Mouse (Mus musculus): ENCODE data around the gene Pnmt.

Pnmt gene

DNA sequence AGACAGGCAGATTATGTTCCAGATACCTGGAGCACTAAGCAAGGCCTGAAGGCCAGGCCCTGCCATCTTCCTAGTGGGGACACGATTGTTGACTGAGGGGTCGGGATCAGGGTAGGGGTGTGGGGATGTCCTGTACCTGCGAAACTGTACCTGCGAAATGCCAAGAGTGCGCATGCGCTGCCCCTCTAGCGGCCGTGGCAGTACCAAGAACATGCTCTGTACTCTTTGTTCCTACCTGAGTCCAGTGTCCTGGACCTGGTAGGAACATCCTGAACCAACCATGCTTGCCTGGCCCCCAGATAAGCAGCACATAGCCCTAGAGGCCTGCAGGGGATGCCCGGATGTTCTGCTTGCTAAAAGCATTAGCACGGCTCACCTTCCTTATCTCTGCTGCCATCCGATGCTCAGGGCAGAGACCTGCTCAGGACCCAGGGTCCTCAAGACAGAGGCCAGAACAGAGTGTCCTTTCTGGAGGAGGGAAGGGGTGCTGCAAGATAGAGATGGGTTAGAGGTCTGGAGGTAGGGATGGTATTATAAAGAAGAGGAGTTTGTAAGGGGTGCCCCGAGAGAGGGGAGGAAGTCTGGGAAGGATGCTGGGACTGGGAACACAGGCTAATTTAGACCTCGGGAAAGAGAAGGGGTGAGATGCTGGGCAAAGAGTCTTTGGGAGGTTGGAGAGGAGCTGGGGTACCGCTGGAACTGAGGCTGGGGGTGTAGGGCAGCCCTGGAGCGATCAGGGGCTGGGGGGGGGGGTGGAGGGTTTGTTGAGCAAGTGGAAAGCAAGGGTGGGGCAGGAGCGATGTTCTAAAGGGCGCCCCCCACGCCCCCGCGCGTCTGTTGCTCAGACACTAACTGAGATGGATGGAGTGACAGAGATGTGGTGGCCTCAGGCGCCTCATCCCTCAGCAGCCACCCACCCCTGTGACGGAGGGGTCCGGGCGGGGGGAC lies at the start of gene Pnmt:
Pnmt (plus strand) TSS at position 813 of the 948 bp plus-strand sequence.
- no peak for DNase-seq

DNA sequence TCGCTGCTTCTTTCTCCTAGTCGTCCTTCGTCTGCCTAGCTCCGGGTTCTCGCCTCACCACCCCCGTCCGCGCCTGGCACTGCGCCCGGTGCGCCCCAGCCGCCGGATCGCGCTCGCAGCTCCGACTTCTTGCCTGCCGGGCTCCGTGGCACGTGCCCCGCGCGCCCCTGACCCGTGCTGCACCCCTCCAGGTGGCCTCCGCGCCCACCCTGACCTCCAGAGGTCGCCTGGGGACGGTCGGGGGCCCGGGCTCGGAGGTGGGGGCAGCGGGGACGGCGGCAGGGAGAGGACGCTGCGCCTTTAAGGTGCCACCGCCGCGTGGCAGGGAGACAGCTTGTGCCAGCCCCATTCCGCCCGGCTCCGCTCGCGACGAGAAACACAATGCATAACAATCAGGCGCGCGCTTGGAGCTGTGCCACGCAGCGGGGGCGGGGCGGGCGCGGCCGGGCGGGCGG lies 47.7 kb upstream of the Pnmt start:
- DNase-seq: peak; percentile 90

DNA sequence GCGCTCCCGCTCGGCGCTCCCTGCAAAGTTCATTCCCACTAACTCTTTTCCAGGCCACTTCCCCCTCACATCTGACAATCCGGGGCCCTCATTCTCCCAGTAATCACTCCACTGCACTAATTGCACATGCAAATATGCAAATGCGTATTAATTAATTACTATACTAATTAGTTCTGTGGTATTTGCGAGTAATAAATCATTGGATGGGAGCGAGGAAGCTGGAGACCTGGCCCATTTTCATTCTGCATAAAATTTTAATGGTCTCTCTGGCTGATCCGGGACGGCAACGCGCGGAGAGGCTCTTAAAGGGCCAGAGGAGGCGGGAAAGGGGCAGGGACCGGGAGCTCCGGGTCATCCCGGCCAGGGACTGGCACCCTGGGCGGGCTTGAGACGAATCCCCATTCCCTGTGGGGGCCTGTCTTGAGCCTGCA lies 47.2 kb upstream of the Pnmt start:
- DNase-seq: peak; percentile 72

DNA sequence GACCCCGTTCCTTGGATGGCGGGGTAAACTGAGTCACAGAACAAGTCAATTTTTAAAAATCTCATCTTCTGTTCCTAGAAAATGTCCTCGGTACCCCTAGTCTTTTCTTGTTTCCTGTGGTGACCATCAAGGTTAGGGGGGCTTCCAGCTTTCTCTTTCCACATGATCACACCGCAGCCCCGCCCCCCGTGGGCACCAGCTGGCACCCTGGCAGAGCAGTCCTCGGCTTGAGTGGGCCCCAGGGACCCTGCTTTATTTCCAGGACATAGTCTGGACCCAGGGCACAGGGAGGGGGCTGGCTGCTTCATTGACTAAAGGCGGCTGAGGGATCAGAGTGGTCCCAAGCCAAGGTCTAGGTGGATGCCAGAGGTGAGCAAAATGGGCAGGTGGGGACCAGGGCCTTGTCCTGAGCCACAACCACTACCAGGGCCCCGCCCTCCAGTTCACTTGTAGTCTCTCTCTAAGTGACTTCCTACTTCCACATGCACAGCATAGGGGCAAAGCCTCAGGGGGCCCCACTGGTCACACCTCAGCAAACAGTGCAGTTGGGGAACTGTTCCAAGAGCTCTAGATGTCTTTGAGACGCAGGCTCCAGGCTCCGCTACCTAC lies 46.5 kb upstream of the Pnmt start:
- peak; percentile 70 for DNase-seq

DNA sequence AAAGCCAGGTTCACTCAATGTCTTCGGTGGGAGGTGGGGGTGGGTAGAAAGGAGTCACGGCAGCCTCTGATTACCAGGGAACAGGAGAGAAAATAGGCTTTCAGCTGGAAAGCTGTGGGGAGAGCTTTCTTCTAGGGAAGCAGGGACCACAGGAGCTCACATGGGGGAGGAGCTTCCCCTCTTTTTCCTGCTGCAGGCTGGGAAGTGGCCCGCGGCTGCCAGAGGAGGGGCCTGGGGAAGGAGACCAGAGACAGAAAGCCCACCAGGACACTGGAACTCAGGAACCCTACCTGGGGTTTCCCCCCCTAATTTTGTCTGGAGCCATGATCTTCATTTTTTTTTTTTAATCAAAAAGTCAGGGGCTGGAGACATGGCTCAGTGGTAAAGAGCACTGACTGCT lies 45.7 kb upstream of the Pnmt start:
- DNase-seq: peak; percentile 55

DNA sequence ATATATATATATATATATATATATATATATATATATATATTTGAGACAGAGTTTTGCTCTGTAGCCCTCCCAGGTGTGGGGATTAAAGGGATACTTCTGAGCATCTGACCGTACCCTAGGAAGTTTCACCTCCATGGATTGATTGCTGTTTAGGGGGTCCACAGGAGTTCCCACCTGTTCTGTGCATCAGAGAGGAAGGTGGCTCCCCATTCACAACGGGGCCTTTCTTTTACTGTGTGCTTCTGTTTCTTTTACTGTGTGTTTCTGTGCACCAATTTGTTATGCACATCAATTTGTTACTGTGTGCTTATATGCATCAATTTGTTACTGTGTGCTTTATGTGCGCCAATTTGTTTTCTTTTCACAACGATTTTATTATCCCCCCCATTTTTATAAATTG lies 45.1 kb upstream of the Pnmt start:
- peak; percentile 52 for DNase-seq

DNA sequence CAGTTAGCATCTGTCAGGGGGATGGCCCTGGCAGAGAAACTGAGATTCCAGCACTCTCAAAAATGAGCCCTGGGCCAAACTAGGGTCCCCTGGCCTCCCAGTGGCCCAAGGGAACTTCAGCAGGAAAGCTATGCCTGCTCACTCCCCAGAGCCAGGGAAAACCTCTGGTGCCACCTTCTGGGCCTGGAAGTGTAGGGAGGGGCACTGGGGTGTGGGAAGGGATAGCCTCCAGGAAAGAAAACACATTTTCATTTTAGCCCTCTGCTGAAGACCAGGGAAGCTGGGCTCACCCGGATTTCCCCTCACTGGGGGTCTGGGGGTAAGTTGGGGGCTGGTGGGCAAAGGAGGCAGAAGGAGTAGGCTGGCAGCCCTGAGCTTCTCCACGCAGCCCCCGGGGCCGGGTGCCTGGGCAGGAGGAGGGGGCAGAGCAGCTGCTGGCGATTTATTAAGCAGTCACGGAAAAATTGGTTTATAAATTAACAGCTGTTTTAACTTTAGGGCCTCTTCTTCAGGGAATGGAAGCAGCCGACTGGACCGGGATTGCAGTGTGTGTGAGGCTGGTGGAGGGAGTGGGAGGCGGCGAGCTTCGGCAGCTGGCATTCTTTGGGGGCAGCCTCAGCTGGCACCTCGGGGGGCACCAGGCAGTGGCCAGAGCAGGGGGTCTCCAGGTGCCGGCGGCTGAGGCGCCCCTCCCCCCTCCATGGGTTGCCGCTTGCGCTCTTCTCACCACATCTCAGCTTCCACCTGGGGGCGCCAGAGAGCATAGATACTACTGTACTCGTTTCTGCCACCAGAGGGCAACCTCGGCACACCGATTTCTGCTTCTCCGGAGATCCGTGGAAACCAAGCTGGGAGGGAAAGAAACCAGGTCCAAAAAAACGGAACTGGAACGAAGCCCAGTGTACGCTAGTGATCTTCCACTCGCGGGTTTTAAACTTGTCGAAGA lies 44.0 kb upstream of the Pnmt start:
- peak; percentile 98 for DNase-seq

DNA sequence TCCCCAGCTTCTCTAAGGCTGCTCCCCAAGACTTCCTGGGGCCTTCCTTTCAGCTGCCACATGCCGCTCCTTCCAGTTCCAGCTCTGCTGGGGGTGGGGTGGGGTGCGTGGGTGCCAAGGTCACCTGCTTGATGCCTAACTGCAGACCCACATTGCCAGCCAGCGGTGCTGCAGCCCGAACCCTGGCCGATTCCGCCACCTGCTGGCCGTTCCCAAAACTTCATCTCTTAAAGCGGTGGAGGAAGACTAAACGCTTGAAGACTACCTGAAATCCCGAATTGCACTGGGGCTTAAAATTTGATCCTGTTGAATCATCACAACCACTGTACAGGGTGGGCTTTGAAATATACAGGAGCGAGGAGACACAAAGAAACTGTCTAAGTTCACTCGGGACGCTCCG lies 41.0 kb upstream of the Pnmt start:
- peak; percentile 94 for DNase-seq

DNA sequence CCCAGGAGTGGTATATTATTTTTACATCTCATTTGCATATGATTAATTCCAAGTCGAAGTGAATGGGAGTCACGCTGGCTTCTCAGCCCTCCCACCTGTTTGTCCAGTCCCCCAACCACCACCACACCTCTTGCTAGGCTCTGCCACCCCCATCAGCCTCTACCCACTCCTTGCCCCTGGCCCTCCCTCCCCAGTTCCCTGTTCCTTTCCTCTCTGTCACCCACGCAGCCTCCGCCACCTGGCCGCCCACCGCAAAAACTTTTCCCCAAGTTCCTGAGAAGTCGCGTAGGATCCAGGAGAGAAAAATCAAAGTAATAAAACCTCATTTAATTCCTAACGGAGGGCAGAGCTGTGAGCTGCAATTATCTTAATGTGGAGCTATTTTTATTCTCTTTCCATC lies 40.1 kb upstream of the Pnmt start:
- no peak for DNase-seq

DNA sequence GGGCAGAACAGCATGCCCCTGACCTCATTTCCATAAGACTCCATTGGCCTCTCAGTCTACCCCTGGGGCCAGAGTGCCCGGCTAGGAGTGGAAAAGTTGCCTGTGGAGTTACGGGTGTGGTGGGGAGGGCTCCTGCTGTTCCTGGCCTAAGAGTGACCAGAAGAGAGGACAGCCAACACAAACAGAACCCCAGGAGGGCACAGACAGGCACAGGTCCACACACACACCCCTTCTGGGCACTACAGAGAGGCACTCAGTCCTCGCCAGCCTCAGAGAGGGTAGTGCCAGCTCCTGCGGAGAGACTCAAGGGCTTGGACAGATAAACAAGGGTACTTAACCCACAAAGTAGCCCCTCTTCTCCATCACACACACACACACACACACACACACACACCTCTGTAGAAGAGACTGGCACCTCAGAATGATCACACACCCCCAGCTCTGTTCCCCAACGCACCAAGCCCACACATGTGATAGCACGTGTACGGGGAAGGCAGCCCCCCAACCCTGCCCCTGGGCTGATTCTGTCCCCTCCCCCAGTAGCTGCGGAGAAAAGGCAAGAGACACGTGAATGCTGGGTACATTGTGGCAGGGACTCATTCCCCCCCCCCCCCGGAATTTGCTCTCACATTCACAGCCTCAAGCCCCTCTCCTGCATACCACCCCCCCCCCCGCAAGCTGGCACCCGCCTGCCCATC lies 38.7 kb upstream of the Pnmt start:
- peak; percentile 70 for DNase-seq

DNA sequence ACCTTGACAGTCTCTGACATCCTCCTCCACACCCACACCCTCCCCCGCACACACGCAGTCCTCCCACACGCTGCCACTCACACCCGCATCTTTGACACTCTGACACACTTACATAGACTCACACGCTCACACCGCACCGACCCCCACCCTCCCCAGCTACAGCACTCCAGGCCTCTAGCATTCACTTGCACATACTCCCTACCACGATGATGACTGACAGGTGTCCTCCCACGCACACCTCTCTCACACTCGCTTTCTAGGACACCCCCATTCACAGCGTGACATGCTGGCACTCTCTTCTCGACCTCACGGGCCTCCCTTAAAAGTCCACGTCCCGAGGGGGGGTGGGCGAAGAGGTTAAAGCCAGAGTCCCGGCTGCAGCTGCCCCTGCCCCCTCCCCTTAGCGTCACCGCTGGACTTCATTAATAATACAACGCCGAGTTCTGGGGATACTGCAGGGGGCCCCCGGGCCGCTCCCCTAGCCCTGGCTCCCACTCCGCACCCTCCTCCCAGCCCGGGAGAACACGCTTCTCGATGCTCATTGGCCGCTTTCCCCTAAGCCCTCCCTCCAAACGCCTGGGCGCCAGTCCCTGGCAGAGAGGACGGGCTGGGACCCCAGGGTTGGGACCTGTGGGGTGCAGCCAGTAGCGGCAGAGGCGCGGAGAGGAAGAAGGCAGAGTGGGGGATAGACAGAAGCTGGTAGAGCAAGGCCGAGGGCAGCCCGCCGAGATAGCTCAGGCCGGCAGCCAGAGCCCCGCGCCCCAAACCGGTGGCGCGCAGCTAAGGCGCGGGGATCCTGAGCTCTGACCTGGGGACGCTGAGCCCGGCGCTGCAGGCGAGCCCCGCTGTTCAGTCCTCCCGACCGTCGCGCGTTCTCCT lies 37.9 kb upstream of the Pnmt start, which contains the start of gene Ppp1r1b:
Ppp1r1b (plus strand) TSS at position 322 of the 879 bp plus-strand sequence.
- peak; percentile 77 for DNase-seq

DNA sequence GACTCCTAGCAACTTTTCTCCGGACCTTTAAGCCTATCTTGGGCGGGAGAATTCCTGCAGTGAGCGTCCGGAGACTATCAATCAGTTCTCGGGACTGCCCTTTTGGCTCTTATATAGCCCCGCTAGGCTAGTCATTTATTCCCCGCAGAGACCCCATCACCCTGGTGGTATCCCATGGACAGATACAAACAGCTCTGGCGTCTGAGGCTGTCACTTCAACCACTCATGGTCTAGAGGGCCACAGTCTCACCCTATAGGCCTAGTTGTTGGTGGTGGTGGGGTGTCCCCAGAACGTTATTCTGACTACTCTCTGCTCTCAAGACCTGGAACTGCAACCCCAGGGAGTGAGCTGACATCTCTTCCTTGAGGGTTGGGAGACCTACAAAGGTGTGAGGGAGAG lies 36.9 kb upstream of the Pnmt start:
- DNase-seq: no peak

DNA sequence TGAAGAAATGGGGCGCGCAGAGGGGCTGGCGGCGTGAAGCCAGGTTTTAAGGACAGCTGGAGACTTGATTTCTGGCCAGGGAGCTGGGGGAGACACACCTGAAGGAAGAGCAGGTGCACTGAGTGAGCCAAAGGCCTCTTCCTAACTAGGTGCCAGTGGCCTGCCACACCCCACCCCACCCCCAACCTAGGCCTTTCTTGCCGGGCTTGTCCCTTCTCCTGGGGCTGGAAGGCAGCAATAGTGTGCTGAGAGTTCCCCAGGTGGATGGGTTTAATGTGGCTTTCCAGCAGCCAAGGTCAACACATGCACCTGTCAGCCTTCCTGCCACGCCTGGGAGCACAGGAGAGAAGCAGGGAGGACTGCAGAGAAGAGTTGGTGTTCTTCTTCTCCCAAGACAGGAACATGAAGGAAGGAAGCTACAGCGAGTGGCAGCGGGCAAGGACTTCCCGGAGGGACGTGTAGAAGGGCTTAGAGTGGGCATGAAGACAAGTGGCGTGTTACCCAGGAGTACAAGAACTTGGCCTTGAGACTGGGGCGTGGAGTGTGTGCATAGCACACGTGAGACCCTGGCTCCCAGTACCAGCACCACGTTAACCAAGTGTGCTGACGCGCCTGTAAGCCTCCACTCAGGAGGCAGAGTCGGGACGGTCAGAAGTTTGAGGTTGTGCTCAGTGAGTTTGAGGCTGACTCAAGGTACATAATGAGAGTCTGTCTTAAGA lies 33.8 kb upstream of the Pnmt start:
- DNase-seq: no peak

DNA sequence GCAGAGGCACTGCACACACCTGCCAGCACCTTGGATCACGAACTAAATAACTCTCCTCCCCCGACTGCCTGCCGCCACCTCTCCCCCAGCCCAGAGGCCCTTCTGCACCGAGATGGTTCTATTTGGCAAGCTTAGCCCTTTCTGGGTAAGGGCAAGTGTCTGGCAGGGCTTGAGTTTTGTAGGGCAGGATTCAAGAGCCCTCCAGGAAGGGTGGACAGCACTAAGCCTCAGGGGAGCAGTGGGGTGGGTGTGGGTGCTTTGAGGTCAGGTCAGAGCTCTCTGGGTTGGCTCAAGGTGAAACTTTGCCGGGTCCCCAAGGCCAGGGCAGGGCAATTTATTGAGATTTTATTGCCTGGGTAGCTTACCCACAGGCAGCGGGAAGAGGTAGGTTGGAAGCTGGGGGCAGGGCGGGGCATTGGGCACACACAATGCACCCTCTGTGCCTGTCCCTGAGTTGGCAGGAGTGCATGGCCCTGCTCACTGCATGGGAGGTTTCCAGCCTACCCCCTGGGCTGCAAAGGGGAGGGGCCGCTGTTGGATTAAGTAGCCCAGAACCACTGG lies 32.5 kb upstream of the Pnmt start:
- DNase-seq: no peak

DNA sequence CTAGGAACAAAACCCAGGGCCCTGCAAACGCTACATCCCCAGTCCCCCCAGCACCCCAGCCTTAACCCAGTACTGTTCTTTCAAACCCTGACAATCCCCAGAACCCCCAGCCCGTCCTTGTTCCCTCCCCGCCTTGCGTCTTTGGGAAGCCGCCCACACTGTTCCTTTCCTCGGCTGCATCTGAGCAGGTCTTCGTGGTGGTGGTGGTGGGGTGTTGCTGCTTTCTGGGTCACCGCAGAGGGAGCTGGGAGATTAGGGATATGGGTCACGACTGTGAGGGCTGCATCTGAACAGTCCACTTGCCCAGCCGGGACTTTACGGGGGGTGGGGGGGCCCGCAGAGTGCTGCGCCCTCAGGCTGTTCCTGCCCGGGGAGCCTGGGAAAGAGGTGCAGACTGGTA lies 31.8 kb upstream of the Pnmt start:
- no peak for DNase-seq

DNA sequence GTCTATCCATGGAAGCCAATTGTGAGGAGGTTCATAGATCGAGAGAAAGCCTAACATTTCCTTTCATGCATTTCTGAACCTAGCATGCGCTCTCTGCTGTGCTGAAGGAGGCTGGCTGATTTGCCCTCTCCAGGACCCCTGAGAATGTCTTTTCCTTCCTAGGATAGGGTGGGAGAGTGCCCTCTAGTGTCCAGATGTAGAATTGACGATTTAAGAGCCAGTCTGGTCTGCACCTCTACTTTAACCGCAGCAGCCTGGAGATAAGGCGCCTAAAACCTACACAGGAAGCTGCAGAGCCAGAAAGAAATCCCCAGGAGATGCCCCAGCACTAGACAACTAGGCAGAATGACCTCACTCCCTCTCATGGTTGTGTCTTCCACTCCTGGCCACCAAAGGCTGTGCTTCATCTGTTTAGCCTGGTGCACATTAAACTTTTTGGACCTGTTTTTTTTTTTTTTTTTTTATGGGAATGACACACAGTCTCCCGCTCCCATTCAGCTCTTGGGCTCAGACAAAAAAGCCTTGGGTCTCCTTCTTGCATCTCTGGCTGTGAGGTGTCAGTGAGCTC lies 30.4 kb upstream of the Pnmt start:
- peak; percentile 79 for DNase-seq

DNA sequence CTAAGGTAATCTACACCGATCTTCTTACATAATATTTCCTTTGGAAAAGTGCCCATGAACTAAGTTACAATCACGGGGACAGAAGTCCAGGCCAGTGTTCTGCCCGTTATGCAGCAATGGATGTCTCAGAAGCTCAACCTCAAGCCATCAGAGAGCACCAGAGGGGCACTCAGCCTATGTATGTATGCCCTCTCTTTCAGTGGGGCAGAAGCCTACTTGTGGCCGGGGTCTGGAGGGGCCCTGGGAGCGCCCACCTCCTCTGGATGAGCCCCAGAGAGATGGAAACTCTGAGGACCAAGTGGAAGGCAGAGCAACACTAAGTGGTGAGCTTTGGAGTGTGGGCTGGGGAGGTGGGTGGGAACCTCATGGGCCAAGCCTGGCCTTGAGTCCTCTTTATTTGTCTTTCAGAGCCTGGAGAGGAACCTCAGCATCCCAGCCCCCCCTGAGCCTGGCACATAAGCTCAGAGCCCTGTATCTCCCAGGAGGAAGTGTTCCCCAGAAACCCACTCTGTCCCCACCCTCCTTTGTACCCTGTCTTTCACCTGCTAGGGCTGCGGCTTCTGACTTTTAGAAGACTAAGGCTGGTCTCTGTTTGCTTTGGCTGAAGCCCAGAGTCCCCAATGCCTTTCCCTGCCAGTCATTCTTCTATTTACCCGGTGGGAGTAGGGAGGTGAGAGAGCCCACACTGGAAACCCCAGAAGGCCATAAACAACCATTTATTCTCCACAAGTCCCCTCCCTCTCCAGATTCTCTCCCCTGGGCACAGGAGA lies 29.4 kb upstream of the Pnmt start:
- DNase-seq: no peak

DNA sequence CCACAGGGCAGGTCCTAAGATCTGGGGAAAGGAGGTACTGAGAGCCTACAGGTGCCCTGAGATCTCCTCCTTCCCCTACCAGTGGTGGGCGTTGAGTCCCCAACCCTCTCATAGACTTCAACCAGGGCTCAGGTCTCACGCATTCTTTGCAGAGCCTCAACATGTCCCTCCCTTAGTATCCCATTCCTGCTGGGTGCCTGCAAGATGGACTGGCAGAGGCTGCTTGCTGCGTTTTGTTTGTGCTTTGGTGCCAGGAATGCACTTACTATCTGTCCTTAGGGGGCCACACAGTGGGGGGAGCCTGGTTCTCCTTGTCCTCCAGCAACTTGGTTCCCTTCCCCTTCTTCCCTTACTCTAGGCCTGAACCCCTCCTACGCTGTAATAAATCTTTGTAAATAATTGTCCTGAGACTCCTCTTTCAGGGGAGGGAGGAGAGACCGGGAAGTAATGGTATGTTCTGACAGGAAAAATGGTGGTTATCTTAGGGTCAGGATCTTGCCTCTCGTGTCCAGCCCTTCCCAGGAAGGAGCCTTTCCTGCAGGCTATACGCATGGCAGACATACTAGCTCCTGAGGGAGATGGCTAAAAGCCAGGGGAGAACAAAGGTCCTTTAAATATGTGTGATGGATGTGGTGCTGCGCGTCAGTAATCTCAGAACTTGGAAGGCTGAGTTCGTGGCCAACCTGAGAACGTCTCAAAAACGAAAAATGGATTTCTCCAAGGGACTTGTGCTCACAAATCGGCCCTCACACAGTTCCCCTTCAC lies 28.7 kb upstream of the Pnmt start:
- peak; percentile 65 for DNase-seq
